Mouse (Mus musculus): ENCODE data around the gene Myh10.

The Myh10 gene

GRCm38 (mm10) chr11:68739509-68739908, 48.1 kb downstream of the Myh10 start:
- in situ Hi-C loops (cut with MboI; ENCODE audit: unreplicated experiment in 2 of 2), result loop anchor here (10.0 to 25.0 kb wide), 2 partner anchors 135 to 752 kb away; partner anchors contain the start of gene Ndel1 (in 1 of the 2)

- in situ Hi-C loops (cut with MboI; ENCODE audit: unreplicated experiment in 2 of 2), result loop anchor here in 1 of 2 experiments (5.0 to 25.0 kb wide), 2 partner anchors 55 to 755 kb away; no protein-coding TSS in a partner anchor
Measured at GRCm38 (mm10) chr11:68742658-68743057, 51.3 kb downstream of the Myh10 start.

- in situ Hi-C loops (cut with MboI; ENCODE audit: unreplicated experiment in 2 of 2), result loop anchor here in 1 of 2 experiments (5.0 to 25.0 kb wide), 2 partner anchors 53 to 757 kb away; no protein-coding TSS in a partner anchor
Measured at GRCm38 (mm10) chr11:68744150-68744549, 52.8 kb downstream of the Myh10 start.

- in situ Hi-C loops (cut with MboI; ENCODE audit: unreplicated experiment in 2 of 2), result loop anchor here in 1 of 2 experiments (25.0 kb wide), 1 partner anchor 758 kb away; no protein-coding TSS in a partner anchor
Measured at GRCm38 (mm10) chr11:68745374-68746200, 54.2 kb downstream of the Myh10 start.

- in situ Hi-C loops (cut with MboI; ENCODE audit: unreplicated experiment in 2 of 2), result loop anchor here in 1 of 2 experiments (25.0 kb wide), 1 partner anchor 761 kb away; no protein-coding TSS in a partner anchor
Measured at GRCm38 (mm10) chr11:68748121-68748520, 56.8 kb downstream of the Myh10 start.

- in situ Hi-C loops (cut with MboI; ENCODE audit: unreplicated experiment in 2 of 2), result no loop called here
Measured at GRCm38 (mm10) chr11:68750206-68750605, 58.8 kb downstream of the Myh10 start.

GRCm38 (mm10) chr11:68750938-68751337, 59.6 kb downstream of the Myh10 start:
- in situ Hi-C loops (cut with MboI; ENCODE audit: unreplicated experiment in 2 of 2), result no loop called here

GRCm38 (mm10) chr11:68754283-68754682, 62.9 kb downstream of the Myh10 start:
- in situ Hi-C loops (cut with MboI; ENCODE audit: unreplicated experiment in 2 of 2), result no loop called here

GRCm38 (mm10) chr11:68756456-68757348, 65.3 kb downstream of the Myh10 start:
- in situ Hi-C loops (cut with MboI; ENCODE audit: unreplicated experiment in 2 of 2), result no loop called here

- in situ Hi-C loops (cut with MboI; ENCODE audit: unreplicated experiment in 2 of 2), result no loop called here
Measured at GRCm38 (mm10) chr11:68759691-68760090, 68.3 kb downstream of the Myh10 start.

- in situ Hi-C loops (cut with MboI; ENCODE audit: unreplicated experiment in 2 of 2), result no loop called here
Measured at GRCm38 (mm10) chr11:68761155-68761554, 69.8 kb downstream of the Myh10 start.

GRCm38 (mm10) chr11:68761664-68762063, 70.3 kb downstream of the Myh10 start:
- in situ Hi-C loops (cut with MboI; ENCODE audit: unreplicated experiment in 2 of 2), result no loop called here

- in situ Hi-C loops (cut with MboI; ENCODE audit: unreplicated experiment in 2 of 2), result no loop called here
Measured at GRCm38 (mm10) chr11:68764622-68765021, 73.3 kb downstream of the Myh10 start.

- in situ Hi-C loops (cut with MboI; ENCODE audit: unreplicated experiment in 2 of 2), result no loop called here
Measured at GRCm38 (mm10) chr11:68767762-68768542, 76.6 kb downstream of the Myh10 start.

GRCm38 (mm10) chr11:68769770-68770510, 78.6 kb downstream of the Myh10 start:
- in situ Hi-C loops (cut with MboI; ENCODE audit: unreplicated experiment in 2 of 2), result no loop called here

- in situ Hi-C loops (cut with MboI; ENCODE audit: unreplicated experiment in 2 of 2), result no loop called here
Measured at GRCm38 (mm10) chr11:68776147-68776655, 84.8 kb downstream of the Myh10 start.

GRCm38 (mm10) chr11:68777933-68778332, 86.6 kb downstream of the Myh10 start:
- in situ Hi-C loops (cut with MboI; ENCODE audit: unreplicated experiment in 2 of 2), result no loop called here

- in situ Hi-C loops (cut with MboI; ENCODE audit: unreplicated experiment in 2 of 2), result no loop called here
Measured at GRCm38 (mm10) chr11:68778855-68779254, 87.5 kb downstream of the Myh10 start.

- in situ Hi-C loops (cut with MboI; ENCODE audit: unreplicated experiment in 2 of 2), result no loop called here
Measured at GRCm38 (mm10) chr11:68779735-68780465, 88.5 kb downstream of the Myh10 start.

Data from v-Abl transformed pro-B cells (cell line).